Mouse (Mus musculus) spleen, adult 18-20 months (tissue): ENCODE data around the gene Hey2.

Experiments used
- DNase-seq, 2 experiments: peaks; one replicate each; pipeline ENCODE4 v3.0.0; 2022; ENCODE audit warnings: mixed read lengths in 2 of 2

Hey2 gene

GRCm38 (mm10) chr10:30842643-30843437 is at the start of gene Hey2:
Gene Hey2 (minus strand): TSS chr10:30842801.
- peak; percentile 95 to 97 for DNase-seq

GRCm38 (mm10) chr10:30883085-30883760 is 40.6 kb upstream of the Hey2 start:
- no peak for DNase-seq

- no peak for DNase-seq
Measured at GRCm38 (mm10) chr10:30881109-30881508, 38.5 kb upstream of the Hey2 start.

- DNase-seq = no peak
Measured at GRCm38 (mm10) chr10:30845101-30845825, 2.7 kb upstream of the Hey2 start.

- DNase-seq = peak in 1 of 2 experiments; percentile 5
Measured at GRCm38 (mm10) chr10:30844191-30845010, 1.8 kb upstream of the Hey2 start.

GRCm38 (mm10) chr10:30843438-30844190 is 1.0 kb upstream of the Hey2 start:
- DNase-seq = peak in 1 of 2 experiments; percentile 12

GRCm38 (mm10) chr10:30842228-30842627 is 373 bp downstream of the Hey2 start:
- no peak for DNase-seq

GRCm38 (mm10) chr10:30840824-30841223 is 1.8 kb downstream of the Hey2 start:
- no peak for DNase-seq

- no peak for DNase-seq
Measured at GRCm38 (mm10) chr10:30838188-30838587, 4.4 kb downstream of the Hey2 start.

GRCm38 (mm10) chr10:30825049-30825448 is 17.6 kb downstream of the Hey2 start:
- no peak for DNase-seq

GRCm38 (mm10) chr10:30810967-30811293 is 31.7 kb downstream of the Hey2 start:
- peak; percentile 50 to 70 for DNase-seq

- no peak for DNase-seq
Measured at GRCm38 (mm10) chr10:30810247-30810966, 32.2 kb downstream of the Hey2 start.

GRCm38 (mm10) chr10:30803587-30804253 is 38.9 kb downstream of the Hey2 start:
- no peak for DNase-seq

GRCm38 (mm10) chr10:30802681-30803586 is 39.7 kb downstream of the Hey2 start, which contains the start of gene Ncoa7:
Gene Ncoa7 (minus strand): TSS chr10:30803326.
- DNase-seq = peak; percentile 71 to 77

GRCm38 (mm10) chr10:30802033-30802432 is 40.6 kb downstream of the Hey2 start:
- peak in 1 of 2 experiments; percentile 21 for DNase-seq

- no peak for DNase-seq
Measured at GRCm38 (mm10) chr10:30799713-30800450, 42.7 kb downstream of the Hey2 start.

- DNase-seq = no peak
Measured at GRCm38 (mm10) chr10:30796469-30797261, 45.9 kb downstream of the Hey2 start.

GRCm38 (mm10) chr10:30791016-30791415 is 51.6 kb downstream of the Hey2 start:
- DNase-seq = no peak
